Mouse (Mus musculus): ENCODE measurements around the gene Zfand2b.

Zfand2b gene

DNA sequence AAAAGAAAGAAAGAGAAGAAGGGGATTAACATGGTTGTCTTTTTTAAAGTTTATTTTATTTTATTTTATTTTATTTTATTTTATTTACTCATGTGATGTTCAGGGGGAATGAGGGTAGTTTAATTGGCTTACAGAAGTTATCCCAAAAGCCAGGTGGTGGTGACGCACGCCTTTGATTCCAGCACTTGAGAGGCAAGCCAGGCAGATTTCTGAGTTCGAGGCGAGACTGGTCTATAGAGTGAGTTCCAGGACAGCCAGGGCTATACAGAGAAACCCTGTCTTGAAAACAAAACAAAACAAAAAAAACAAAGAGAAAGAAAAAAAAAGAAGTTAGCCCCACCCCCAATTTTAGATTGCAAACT is 8.2 kb upstream of the Zfand2b start:
- DNase-seq (ENCODE audit: low spot score) = no peak

- DNase-seq (ENCODE audit: low spot score) = no peak
Observed at GRCm38 (mm10) chr1:75168093-75168471, 364 bp upstream of the Zfand2b start.

GRCm38 (mm10) chr1:75179334-75180104 is 11.1 kb downstream of the Zfand2b start:
- DNase-seq (ENCODE audit: low spot score) = no peak

- peak; percentile 81 for DNase-seq (ENCODE audit: low spot score)
Observed at GRCm38 (mm10) chr1:75180105-75180590, 11.7 kb downstream of the Zfand2b start, which contains the start of gene Abcb6. Gene Abcb6 (minus strand): TSS chr1:75180392.

DNA sequence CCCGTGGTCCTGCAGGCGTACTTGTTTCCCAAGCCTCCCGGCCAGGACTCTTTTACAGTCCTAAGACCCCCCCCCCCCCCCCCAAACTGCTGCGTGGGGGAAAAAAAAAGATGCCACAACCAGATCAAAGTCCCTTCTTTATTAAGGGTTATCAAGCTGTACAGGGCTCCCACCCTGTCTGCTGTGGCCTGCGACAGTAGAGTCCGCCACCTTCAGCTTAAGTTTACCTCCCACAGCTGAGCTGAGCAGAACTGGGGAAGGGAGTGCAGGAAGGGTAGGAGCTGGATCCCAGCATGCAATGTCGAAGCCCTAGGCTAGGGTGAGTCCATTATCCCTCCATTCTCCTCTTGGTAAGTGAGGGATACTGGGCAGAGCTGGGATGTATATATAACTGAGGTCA is 12.3 kb downstream of the Zfand2b start:
- DNase-seq (ENCODE audit: low spot score) = no peak

GRCm38 (mm10) chr1:75181377-75181870 is 13.0 kb downstream of the Zfand2b start:
- no peak for DNase-seq (ENCODE audit: low spot score)

GRCm38 (mm10) chr1:75182160-75182559 is 13.7 kb downstream of the Zfand2b start:
- DNase-seq (ENCODE audit: low spot score) = no peak

DNA sequence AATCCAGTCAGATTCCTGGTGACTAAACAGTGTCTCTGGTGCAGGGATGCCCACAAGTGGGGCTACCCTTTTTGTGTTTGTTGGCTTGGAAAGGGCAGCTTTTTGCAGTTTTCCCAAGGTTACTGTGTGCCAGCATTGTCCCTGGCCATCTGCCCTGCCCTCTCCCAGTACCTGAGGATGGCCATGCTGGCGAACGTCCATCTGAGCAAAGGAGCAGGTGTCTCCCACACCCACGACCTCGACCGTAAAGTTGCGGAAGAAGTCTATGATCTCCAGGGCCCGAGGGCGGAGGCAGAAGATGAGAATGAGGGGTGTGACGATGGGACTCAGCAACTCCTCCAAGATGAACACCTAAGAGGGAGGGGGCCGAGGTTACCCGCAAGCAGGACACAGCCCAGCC is 17.0 kb downstream of the Zfand2b start:
- DNase-seq (ENCODE audit: low spot score) = no peak

- no peak for DNase-seq (ENCODE audit: low spot score)
Observed at GRCm38 (mm10) chr1:75187126-75187525, 18.7 kb downstream of the Zfand2b start.

DNA sequence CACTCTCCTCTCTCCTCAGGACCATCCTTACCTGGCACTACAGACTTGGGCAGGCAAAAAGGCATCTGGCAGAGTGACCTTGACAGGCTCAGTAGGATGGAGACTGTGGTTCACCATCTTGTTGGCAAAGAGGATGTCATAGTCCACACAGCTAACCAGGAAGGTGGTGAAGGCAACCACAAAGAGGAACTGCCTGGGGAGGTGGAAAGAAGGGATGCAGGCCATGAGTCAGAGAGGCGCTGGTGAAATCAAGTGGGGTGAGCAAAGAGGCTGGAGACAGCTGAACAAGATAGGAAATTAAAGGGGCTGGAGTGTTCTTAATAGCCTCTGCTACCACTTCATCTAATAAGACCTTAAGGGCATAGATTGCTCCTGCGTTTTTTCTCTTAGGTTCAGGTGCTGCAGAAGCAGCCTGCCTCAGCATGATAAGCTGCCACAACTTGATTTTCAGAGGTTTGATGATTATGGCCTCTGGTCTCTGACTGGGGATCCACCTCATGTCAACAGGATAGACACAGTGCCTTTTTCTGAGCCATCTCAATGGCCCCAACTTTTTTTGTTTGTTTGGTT is 19.6 kb downstream of the Zfand2b start:
- no peak for DNase-seq (ENCODE audit: low spot score)

DNA sequence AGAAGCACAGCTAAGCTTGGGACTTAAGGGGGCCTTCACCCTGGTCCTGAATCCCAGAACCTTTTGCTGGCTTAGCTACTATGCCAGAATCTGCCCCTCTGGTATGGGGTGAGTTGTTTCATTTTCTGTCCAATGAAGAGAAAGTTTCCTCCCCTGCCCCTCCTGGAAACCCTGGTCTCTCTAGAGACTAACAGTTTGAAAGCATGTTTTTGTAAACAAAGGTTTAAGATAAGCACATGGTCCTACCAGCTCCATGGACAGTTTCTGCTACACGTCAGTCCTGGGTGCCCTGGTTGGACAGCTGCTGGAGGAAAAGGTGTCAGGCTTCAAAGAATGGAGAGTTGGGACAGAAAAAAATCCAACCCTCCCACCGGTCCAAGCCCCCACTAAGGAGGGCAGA is 22.1 kb downstream of the Zfand2b start:
- DNase-seq (ENCODE audit: low spot score) = no peak

DNA sequence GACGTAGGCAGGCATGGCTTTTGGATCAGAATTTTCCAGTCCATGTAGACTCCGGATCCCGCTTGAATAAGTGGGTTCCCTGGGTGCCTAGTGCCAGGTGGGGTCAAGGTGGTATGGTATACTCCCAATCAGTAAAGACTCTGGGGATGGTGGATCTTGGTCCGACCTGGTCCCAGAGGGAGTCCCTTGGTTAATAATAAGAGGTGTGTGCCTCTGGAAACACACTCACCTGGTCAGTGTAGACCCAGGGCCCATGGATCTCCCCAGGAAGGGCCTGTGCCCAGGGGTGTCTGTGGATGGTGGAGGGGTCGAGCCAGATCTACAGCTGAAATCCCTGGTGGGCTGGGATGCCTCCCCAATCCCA is 22.8 kb downstream of the Zfand2b start:
- DNase-seq (ENCODE audit: low spot score) = no peak

DNA sequence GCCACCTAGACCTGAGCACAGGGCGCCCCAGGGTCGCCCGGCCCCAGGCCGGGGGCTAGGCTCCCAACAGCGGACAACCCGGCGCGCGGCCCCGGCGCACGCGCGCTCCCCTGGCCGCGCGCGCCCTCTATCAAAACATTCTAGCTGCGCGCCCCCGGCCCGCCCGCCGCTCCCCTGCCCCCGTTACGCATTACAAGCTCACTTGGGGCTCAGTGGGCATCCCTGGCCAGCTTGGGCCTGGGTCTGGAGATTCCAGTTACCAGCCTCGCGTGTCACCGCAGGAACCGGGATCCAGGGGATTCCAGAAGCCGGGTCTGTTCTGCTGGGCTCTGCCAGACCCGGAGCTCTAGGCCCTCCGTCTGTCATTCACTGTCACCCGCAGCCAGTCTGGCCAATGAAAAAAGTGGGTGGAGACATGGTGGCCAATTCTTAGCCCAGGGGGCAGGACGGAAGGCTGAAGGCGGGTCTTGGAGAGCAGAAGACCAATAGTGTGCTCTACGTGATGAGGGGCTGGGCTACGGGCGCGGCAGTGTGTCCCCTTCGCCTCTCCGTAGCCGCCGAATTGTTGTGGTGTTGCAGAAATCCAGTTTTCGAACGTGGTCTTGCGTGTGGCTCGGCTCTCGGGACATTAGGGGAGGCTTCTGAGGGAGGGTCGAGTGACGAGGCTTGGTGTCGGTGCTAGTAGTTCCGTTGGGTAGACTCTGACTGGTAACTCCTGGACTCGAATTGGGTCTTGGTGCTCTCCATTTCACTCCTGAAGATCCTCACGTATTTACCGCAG is 23.4 kb downstream of the Zfand2b start, which contains the start of the genes Ankzf1 and Atg9a:
TSS of gene Ankzf1 (plus strand) at position 530 of the 781 bp plus-strand sequence.
TSS of gene Atg9a (minus strand) at position 575 of the 781 bp plus-strand sequence.
- DNase-seq (ENCODE audit: low spot score) = peak; percentile 97

DNA sequence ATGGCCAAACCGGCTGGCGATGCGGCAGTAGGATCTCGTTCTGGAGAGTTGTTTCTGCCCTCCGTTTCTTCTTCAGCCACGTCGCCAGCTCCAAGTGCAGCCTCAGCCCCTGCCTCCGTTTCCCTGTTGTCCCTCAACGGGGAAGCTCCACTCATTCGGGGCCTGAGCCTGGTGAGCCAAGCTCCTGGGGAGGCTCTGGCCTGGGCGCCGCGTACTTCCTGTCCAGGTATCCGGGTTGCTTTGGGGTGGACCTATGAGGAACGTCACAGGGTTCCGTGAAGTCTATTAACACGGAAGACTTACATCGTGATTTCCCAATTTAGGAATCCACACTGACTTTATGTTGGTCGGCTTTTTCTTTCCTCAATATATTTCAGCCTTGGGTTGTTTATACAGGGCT is 24.0 kb downstream of the Zfand2b start:
- no peak for DNase-seq (ENCODE audit: low spot score)

GRCm38 (mm10) chr1:75201236-75201635 is 32.8 kb downstream of the Zfand2b start:
- DNase-seq (ENCODE audit: low spot score) = no peak

GRCm38 (mm10) chr1:75208967-75209678 is 40.7 kb downstream of the Zfand2b start:
- peak; percentile 25 for DNase-seq (ENCODE audit: low spot score)

DNA sequence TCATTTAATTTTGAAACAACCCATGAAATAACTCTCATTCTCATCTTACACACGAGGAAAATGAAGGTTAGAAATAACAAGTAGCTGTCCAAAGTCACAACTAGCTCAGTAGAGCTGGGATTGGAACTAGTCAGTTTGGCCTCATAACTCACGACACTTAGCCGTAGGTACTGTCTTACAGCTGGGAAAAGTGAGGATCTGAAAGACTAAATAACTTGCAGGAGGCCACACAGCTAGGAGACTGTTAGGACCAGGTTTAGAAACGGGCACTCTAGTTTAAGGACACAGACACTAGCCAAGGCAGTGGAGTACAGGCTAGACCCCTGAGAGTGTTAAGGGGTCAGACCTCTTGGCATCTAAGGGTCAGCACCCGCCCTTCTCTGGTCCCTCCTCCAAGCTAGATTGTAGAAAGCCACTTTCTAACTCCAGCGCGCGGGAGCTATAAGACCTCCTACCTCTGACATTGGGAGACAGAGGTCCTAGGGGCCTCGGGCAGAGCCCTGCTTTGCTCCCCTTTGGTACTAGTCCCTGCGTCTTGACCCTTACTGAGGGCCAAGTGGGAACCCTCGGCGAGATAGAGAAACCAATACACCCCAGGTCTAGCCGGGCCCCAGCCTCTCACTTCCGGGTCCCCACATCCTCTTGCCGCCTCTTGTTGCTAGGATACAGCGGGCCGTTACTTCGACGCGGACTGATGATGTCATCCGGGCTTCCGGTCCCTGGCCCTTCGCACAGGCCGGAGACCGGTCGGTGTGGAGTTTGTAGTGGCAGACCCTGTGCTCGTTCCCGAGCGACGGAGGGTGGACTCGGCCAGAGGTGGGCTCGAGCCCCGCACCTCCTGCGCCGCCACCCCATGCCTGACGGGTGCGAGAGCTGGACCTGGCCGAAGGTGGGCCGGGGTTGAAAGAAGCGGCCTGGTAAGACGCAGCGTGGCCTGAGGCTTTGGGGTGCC is 42.0 kb downstream of the Zfand2b start, which contains the start of the genes Glb1l and Stk16:
TSS of gene Glb1l (minus strand) at position 678 of the 952 bp plus-strand sequence.
TSS of gene Stk16 (plus strand) at position 703 of the 952 bp plus-strand sequence.
- peak; percentile 92 for DNase-seq (ENCODE audit: low spot score)

GRCm38 (mm10) chr1:75211141-75211708 is 42.8 kb downstream of the Zfand2b start:
- DNase-seq (ENCODE audit: low spot score) = no peak

- DNase-seq (ENCODE audit: low spot score) = no peak
Observed at GRCm38 (mm10) chr1:75212542-75212941, 44.1 kb downstream of the Zfand2b start.

GRCm38 (mm10) chr1:75213096-75213495 is 44.6 kb downstream of the Zfand2b start:
- peak; percentile 34 for DNase-seq (ENCODE audit: low spot score)

Measured in T-cell, adult 2 months (primary cell).